Mouse (Mus musculus) liver, embryonic 16.5 days (tissue): Measurements from ENCODE around the gene Gtf2ird1. TPM values are rescaled to one million over a fixed set of nuclear protein-coding genes. Genes with fewer than 3 reads are reported as not detected.

Experiments
- ATAC-seq: fragments of 200-750 bp; cut with Nextera tagmentation; 2 replicates; pipeline ENCODE4 v1.8.0; 2017; ENCODE audit warnings: low read depth, mild to moderate bottlenecking, moderate number of reproducible peaks, moderate library complexity
- H3K27ac ChIP-seq: fragments of 300-500 bp; sonication (generic); 2 replicates; pipeline ENCODE4 v1.5.1; 2014; ENCODE audit warnings: mild to moderate bottlenecking, low read length
- H3K27me3 ChIP-seq: fragments of 300-500 bp; sonication (generic); 2 replicates; pipeline ENCODE4 v1.6.1; 2014; ENCODE audit warnings: low read depth, low read length, mixed read lengths; ENCODE audit not compliant: control insufficient read depth, insufficient read depth
- H3K36me3 ChIP-seq: fragments of 300-500 bp; sonication (generic); 2 replicates; pipeline ENCODE4 v1.6.1; 2014; ENCODE audit warnings: mild to moderate bottlenecking; ENCODE audit not compliant: control insufficient read depth, insufficient read depth
- H3K4me1 ChIP-seq: fragments of 300-500 bp; sonication (generic); 2 replicates; pipeline ENCODE4 v1.6.1; 2014; ENCODE audit warnings: low read depth, low read length, mixed read lengths; ENCODE audit not compliant: control insufficient read depth
- H3K4me2 ChIP-seq: fragments of 300-500 bp; sonication (generic); 2 replicates; pipeline ENCODE4 v1.6.1; 2014; ENCODE audit warnings: low read depth, low read length, mixed read lengths
- H3K4me3 ChIP-seq: fragments of 300-500 bp; sonication (generic); 2 replicates; pipeline ENCODE4 v1.5.1; 2014; ENCODE audit warnings: low read depth, mild to moderate bottlenecking, low read length
- H3K9ac ChIP-seq: fragments of 300-500 bp; sonication (generic); 2 replicates; pipeline ENCODE4 v1.6.1; 2014; ENCODE audit warnings: low read depth, low read length
- H3K9me3 ChIP-seq: fragments of 300-500 bp; sonication (generic); replicated peaks from 2 replicates; pipeline ENCODE4 v1.6.1; 2016; ENCODE audit warnings: low read length; ENCODE audit not compliant: control insufficient read depth
- WGBS: fragments of 180-500 bp; shearing (Covaris S2); extraction: QIAGEN DNeasy Blood & Tissue Kit; methylation state at CpG from one replicate; pipeline ENCODE4 v1.1.7; 2014; ENCODE audit not compliant: insufficient replicate concordance; 5-methylcytosine and 5-hydroxymethylcytosine counted together
- polyA plus RNA-seq: library from polyadenylated mRNA; unstranded; fragments of >200 nt; fragmentation: Nextera tagmentation; extraction: Ambion mirVana; gene quantifications from 2 replicates; pipeline ENCODE4 v1.2.1, GENCODE M21; 2015

Gene Gtf2ird1
- polyA plus RNA-seq, 1 experiment from 2014 or later = 11.6 TPM

DNA sequence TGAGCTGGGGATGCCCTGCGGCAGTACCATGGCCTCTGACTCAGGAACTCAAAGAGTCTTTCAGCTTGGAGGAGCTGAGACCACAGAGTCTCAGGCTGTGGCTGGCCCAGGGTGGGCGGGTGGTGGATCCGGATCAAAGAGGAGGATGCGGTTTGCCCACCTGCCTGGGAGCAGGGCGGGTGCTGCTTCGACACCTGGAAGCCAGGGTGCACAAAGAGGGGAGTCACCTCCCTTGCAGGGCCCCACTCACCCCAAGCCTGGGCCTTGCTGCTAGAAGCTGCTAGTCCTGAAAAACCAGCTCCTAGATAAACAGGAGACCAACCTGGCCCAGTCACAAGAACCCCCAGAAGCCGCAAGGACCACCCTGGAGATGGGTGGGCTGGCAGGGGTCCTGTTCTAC, 12.0 kb downstream of the Gtf2ird1 start:
- no peak overlapping the region for H3K27ac ChIP-seq
- no peak for ATAC-seq
- peaks cover 4% of the 10 kb centered on the region; the same call in 1 of the 2 replicates for H3K4me1 ChIP-seq
- no peak overlapping the region for H3K4me2 ChIP-seq
- H3K4me3 ChIP-seq = no peak overlapping the region
- peaks cover 2% of the 10 kb centered on the region; the same call in 1 of the 2 replicates for H3K9me3 ChIP-seq
- 0 out of 2 replicates have a peak, but pooled peaks cover 2% of the 10 kb centered on the region for H3K36me3 ChIP-seq
- WGBS = 69% methylated on average over 7 of the region's 7 CpGs
- H3K27me3 ChIP-seq = no peaks in the 10 kb centered on the region
- H3K9ac ChIP-seq = no peak overlapping the region

GRCm38 (mm10) chr5:134442066-134442465, 14.4 kb downstream of the Gtf2ird1 start:
- H3K36me3 ChIP-seq = 0 out of 2 replicates have a peak, but pooled peaks cover 2% of the 10 kb centered on the region
- no peak overlapping the region for H3K27ac ChIP-seq
- H3K4me3 ChIP-seq = no peak overlapping the region
- peaks cover 2% of the 10 kb centered on the region; the same call in 1 of the 2 replicates for H3K9me3 ChIP-seq
- no peak overlapping the region for H3K4me2 ChIP-seq
- WGBS = 74% methylated on average over 3 of the region's 3 CpGs
- H3K4me1 ChIP-seq = peaks cover 4% of the 10 kb centered on the region; the same call in 1 of the 2 replicates
- no peak for ATAC-seq
- H3K9ac ChIP-seq = no peak overlapping the region
- no peaks in the 10 kb centered on the region for H3K27me3 ChIP-seq

- 60% methylated on average over 3 of the region's 3 CpGs for WGBS
- Histone ChIP-seq H3K4me3 (no peak overlapping the region), H3K4me2 (no peak overlapping the region), H3K4me1 (peaks cover 4% of the 10 kb centered on the region; the same call in 1 of the 2 replicates), H3K27ac (no peak overlapping the region), H3K9ac (no peak overlapping the region), H3K27me3 (no peaks in the 10 kb centered on the region), H3K9me3 (peaks cover 2% of the 10 kb centered on the region; the same call in 1 of the 2 replicates), H3K36me3 (0 out of 2 replicates have a peak, but pooled peaks cover 2% of the 10 kb centered on the region)
- no peak for ATAC-seq
Observed at GRCm38 (mm10) chr5:134441105-134441504, 15.4 kb downstream of the Gtf2ird1 start.

DNA sequence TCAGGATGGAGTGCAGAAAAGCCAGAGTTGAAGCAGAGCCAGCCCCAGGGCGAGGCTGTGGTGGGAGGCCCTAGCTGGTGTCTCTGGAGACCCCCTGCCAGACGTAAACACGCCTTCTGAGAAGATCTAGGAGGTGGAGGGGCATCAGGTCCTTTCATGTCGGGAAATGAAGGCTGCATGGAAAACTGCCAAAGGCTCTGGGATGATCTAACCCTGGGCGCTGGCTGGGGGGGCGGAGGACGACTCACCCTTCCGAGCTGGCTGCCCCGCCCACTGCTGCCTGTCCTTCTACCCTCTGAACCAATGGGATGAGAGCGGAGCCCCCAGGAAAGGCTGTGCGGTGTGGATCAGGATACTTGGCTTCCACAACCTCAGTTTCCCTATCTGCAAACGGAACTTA, 16.4 kb downstream of the Gtf2ird1 start:
- Histone ChIP-seq H3K9me3 (peaks cover 2% of the 10 kb centered on the region; the same call in 1 of the 2 replicates), H3K4me1 (no peaks in the 10 kb centered on the region; the same call in 1 of the 2 replicates), H3K9ac (no peak overlapping the region), H3K27me3 (no peaks in the 10 kb centered on the region), H3K4me3 (no peak overlapping the region), H3K36me3 (0 out of 2 replicates have a peak, but pooled peaks cover 2% of the 10 kb centered on the region), H3K4me2 (no peak overlapping the region), H3K27ac (no peak overlapping the region)
- WGBS = 70% methylated on average over 12 of the region's 12 CpGs
- no peak for ATAC-seq

GRCm38 (mm10) chr5:134439481-134439880, 17.0 kb downstream of the Gtf2ird1 start:
- Histone ChIP-seq H3K4me1 (no peaks in the 10 kb centered on the region), H3K4me3 (no peak overlapping the region), H3K9me3 (peaks cover 2% of the 10 kb centered on the region; the same call in 1 of the 2 replicates), H3K4me2 (no peak overlapping the region), H3K27me3 (no peaks in the 10 kb centered on the region), H3K9ac (no peak overlapping the region), H3K27ac (no peak overlapping the region), H3K36me3 (0 out of 2 replicates have a peak, but pooled peaks cover 2% of the 10 kb centered on the region)
- no peak for ATAC-seq
- WGBS = 78% methylated on average over 7 of the region's 7 CpGs

DNA sequence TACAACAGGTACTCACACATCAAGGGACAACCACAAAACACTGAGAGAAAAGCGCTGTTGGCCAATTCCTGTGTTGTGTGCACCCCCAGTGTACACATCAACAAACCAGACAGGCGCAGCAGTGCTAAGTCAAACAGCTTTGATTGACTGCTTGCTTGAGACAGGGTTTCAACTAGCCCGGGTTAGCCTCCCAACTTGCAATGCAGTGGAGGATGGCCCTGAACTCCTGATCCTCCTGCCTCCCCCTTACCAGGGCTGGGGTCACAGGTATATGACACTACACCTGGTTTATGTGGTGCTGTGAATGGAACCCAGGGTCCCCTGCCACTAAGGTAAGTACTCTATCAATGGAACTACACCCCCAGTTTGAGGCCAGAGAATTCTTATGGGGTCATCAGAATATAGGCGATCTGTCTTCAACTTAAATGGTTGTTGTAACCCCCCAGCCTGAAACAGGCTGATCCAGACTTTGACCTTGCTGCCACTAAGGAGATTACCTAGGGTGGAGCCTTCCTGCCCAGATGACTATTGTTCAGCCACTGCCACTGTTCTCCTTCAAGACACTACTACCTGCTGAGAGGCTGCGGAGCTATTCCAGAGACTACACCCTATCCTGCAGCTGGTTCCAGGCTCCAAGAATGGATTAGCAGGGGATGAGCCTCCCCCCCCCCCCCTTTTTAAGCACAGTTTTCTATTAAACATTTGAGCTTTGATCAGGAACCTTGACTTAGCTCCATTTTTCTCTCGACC, 17.7 kb downstream of the Gtf2ird1 start:
- no peak for ATAC-seq
- 66% methylated on average over 6 of the region's 6 CpGs for WGBS
- Histone ChIP-seq H3K27me3 (no peaks in the 10 kb centered on the region), H3K9ac (no peak overlapping the region), H3K9me3 (peaks cover 2% of the 10 kb centered on the region; the same call in 1 of the 2 replicates), H3K4me1 (no peaks in the 10 kb centered on the region), H3K4me2 (no peak overlapping the region), H3K27ac (no peak overlapping the region), H3K36me3 (0 out of 2 replicates have a peak, but pooled peaks cover 2% of the 10 kb centered on the region), H3K4me3 (no peak overlapping the region)

DNA sequence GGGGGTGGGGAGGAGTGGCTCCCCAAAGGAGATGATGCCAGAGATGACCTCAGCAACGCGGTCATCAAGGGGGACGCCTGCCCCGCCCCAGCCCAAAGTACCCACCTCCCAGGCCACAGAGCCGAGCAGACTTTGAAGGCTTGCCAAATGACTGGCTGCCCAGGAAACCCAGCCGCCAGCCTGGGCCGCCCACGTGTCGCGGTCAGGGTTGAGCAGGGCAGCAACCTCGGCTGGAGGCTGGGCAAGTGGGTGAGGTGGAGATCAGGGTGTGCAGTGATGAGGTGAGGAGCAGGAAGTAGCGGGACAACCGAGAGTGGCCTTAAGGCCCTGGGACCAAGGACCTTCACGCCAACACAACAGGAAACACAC, 19.1 kb downstream of the Gtf2ird1 start:
- Histone ChIP-seq H3K4me2 (no peak overlapping the region), H3K27me3 (no peaks in the 10 kb centered on the region), H3K9ac (no peak overlapping the region), H3K36me3 (no peaks in the 10 kb centered on the region), H3K4me1 (peaks cover 5% of the 10 kb centered on the region), H3K9me3 (no peaks in the 10 kb centered on the region), H3K27ac (no peak overlapping the region), H3K4me3 (no peak overlapping the region)
- no peak for ATAC-seq
- WGBS = 63% methylated on average over 14 of the region's 14 CpGs

GRCm38 (mm10) chr5:134436782-134437458, 19.6 kb downstream of the Gtf2ird1 start:
- no peak for ATAC-seq
- no peak overlapping the region for H3K9ac ChIP-seq
- no peak overlapping the region for H3K4me3 ChIP-seq
- H3K36me3 ChIP-seq = no peaks in the 10 kb centered on the region
- H3K9me3 ChIP-seq = no peaks in the 10 kb centered on the region
- no peaks in the 10 kb centered on the region for H3K27me3 ChIP-seq
- peaks cover 5% of the 10 kb centered on the region for H3K4me1 ChIP-seq
- no peak overlapping the region for H3K27ac ChIP-seq
- H3K4me2 ChIP-seq = no peak overlapping the region
- 83% methylated on average over 13 of the region's 13 CpGs for WGBS
